18 mouse cellular contexts compared by ENCODE assay signal in the genomic region with DNA sequence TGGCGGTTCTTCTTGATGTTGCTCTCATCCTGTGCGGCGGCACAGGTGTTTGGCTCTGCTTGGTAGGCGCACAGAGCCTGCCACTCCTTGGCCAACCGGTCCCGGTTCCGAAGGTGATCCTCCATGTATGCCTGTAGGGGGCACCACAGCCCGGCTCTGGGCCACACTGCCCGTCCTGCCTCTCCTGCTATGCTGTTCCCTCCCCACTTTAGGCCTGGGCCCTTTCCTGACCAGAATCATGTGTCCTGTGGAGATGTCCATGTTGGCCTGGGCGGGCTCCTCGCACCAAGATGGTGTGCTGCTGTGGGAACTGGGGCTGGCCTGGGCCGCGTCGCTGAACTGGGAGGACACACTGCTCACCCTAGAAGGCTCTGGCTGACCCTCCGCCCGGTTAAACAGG. TPM values are rescaled to one million over a fixed set of nuclear protein-coding genes. Genes with fewer than 3 reads are reported as not detected.
DNase-seq lines count a peak whose midpoint lies in the region; ATAC-seq and TF ChIP-seq lines count a peak whose summit lies in the region.
"Had no signal": no experiment of that assay in that cellular context is flagged by ENCODE, and none has a peak within 500 bp of the region (broad histone marks: within the 10 kb centered on the region; RNA-seq: fewer than 3 reads in every experiment).

No protein-coding gene starts in this region.

- no peak for TF ChIP-seq POLR2A in testis, adult 2 months (IDR thresholded peaks at IDR 0.05; ENCODE audit: control insufficient read depth, low read depth, low read length)
- TF ChIP-seq POLR2A in brain, embryonic 14.5 days (IDR thresholded peaks at IDR 0.05; ENCODE audit: borderline replicate concordance, extremely low read depth, insufficient read depth, insufficient read length, poor library complexity, severe bottlenecking): no peak

- 76% methylated on average over 16 of the region's 16 CpGs for WGBS in hindbrain, postnatal 0 days
- WGBS in hindbrain, embryonic 13.5 days: 73% methylated on average over 16 of the region's 16 CpGs
- WGBS in stomach, postnatal 0 days: 78% methylated on average over 16 of the region's 16 CpGs

- no peak overlapping the region for H3K27ac ChIP-seq in hindbrain, postnatal 0 days
- no peak overlapping the region for H3K27ac ChIP-seq in hindbrain, embryonic 13.5 days
- H3K27ac ChIP-seq in testis, adult 2 months (ENCODE audit: control insufficient read depth, insufficient read depth, low read depth, low read length): no peak overlapping the region
- H3K27ac ChIP-seq in stomach, postnatal 0 days (replicated peaks): no peak overlapping the region

- no peak for ATAC-seq in hindbrain, postnatal 0 days
- no peak for ATAC-seq in hindbrain, embryonic 13.5 days (ENCODE audit: low FRiP score)
- no peak for ATAC-seq in stomach, postnatal 0 days (ENCODE audit: low FRiP score, low TSS enrichment)
- ATAC-seq: activated CD4-positive, CD25-positive, alpha-beta regulatory T cell, adult 4 months; forebrain, embryonic 15.5 days had no signal

- DNase-seq in hindbrain, postnatal 0 days (ENCODE audit: low spot score): no peak
- no peak for DNase-seq in testis, postnatal 14 days (ENCODE audit: low spot score)
- DNase-seq in brain, embryonic 14.5 days (ENCODE audit: low read depth): no peak
- DNase-seq in stomach, postnatal 0 days (ENCODE audit: low spot score): no peak
- DNase-seq in left cerebral cortex, postnatal 4 days: no peak
- DNase-seq: gastrocnemius, postnatal 10 days; midbrain, embryonic 14.5 days had no signal

- peak; percentile 35 for TF ChIP-seq CTCF in hindbrain, postnatal 0 days (IDR thresholded peaks at IDR 0.05; ENCODE audit: low read depth)
- peak; percentile 12; the same call in 1 of the 2 replicates for TF ChIP-seq CTCF in testis, adult 2 months (IDR thresholded peaks at IDR 0.05; ENCODE audit: control insufficient read depth, insufficient read depth, insufficient replicate concordance, low read depth, low read length)
- TF ChIP-seq CTCF in brain, embryonic 14.5 days (IDR thresholded peaks at IDR 0.05; ENCODE audit: borderline replicate concordance, extremely low read depth, insufficient read depth, insufficient read length): 0 out of 2 replicates have a peak, but pooled peaks have one; percentile 2
- TF ChIP-seq CTCF in stomach, postnatal 0 days (IDR thresholded peaks at IDR 0.05; ENCODE audit: low read depth): peak; percentile 28; the same call in 1 of the 2 replicates

- no peaks in the 10 kb centered on the region; the same call in 1 of the 2 replicates for H3K36me3 ChIP-seq in hindbrain, postnatal 0 days (ENCODE audit: insufficient read depth, low read length)
- no peaks in the 10 kb centered on the region for H3K36me3 ChIP-seq in hindbrain, embryonic 13.5 days
- H3K36me3 ChIP-seq in testis, adult 2 months (ENCODE audit: control insufficient read depth, insufficient read depth, low read length): no peaks in the 10 kb centered on the region
- H3K36me3 ChIP-seq in stomach, postnatal 0 days (ENCODE audit: control insufficient read depth, insufficient read depth, low read length): no peaks in the 10 kb centered on the region
- H3K36me3 ChIP-seq: forebrain, embryonic 15.5 days; G1E had no signal

- no peak overlapping the region for H3K4me3 ChIP-seq in hindbrain, postnatal 0 days (ENCODE audit: low read length)
- no peak overlapping the region for H3K4me3 ChIP-seq in hindbrain, embryonic 13.5 days
- H3K4me3 ChIP-seq in testis, adult 2 months (ENCODE audit: control insufficient read depth, low read depth, low read length): peak overlapping the region; percentile 75
- no peak overlapping the region for H3K4me3 ChIP-seq in stomach, postnatal 0 days (ENCODE audit: low read depth, low read length)
- H3K4me3 ChIP-seq: forebrain, embryonic 15.5 days had no signal

- no peak for TF ChIP-seq EP300 in stomach, postnatal 0 days (optimal IDR thresholded peaks at IDR 0.05)

- H3K9ac ChIP-seq in hindbrain, postnatal 0 days (replicated peaks; ENCODE audit: low read length): no peak overlapping the region
- H3K9ac ChIP-seq in hindbrain, embryonic 13.5 days: no peak overlapping the region
- no peak overlapping the region for H3K9ac ChIP-seq in stomach, postnatal 0 days (ENCODE audit: low read length)
- H3K9ac ChIP-seq: forebrain, embryonic 15.5 days had no signal

- no peaks in the 10 kb centered on the region for H3K9me3 ChIP-seq in hindbrain, postnatal 0 days (ENCODE audit: low read length)
- H3K9me3 ChIP-seq in hindbrain, embryonic 13.5 days: no peaks in the 10 kb centered on the region
- H3K9me3 ChIP-seq in stomach, postnatal 0 days (ENCODE audit: control insufficient read depth, low read length): no peaks in the 10 kb centered on the region
- H3K9me3 ChIP-seq: forebrain, embryonic 15.5 days; G1E had no signal

- intact Hi-C loops in left cerebral cortex, postnatal 4 days (cut with DNase I): no loop called here

- H3K27me3 ChIP-seq in hindbrain, postnatal 0 days (ENCODE audit: insufficient read depth, low read length): no peaks in the 10 kb centered on the region
- peaks cover 19% of the 10 kb centered on the region for H3K27me3 ChIP-seq in hindbrain, embryonic 13.5 days
- H3K27me3 ChIP-seq in testis, adult 2 months (ENCODE audit: control insufficient read depth, insufficient read depth, low read length): no peaks in the 10 kb centered on the region
- no peaks in the 10 kb centered on the region for H3K27me3 ChIP-seq in stomach, postnatal 0 days (ENCODE audit: control insufficient read depth, insufficient read depth, low read length)

- no peaks in the 10 kb centered on the region; the same call in 1 of the 2 replicates for H3K4me1 ChIP-seq in hindbrain, postnatal 0 days (ENCODE audit: insufficient read depth, low read length)
- H3K4me1 ChIP-seq in hindbrain, embryonic 13.5 days (replicated peaks): peaks cover 23% of the 10 kb centered on the region
- H3K4me1 ChIP-seq in testis, adult 2 months (ENCODE audit: control insufficient read depth, insufficient read depth, low read length): peaks cover 18% of the 10 kb centered on the region
- peaks cover 4% of the 10 kb centered on the region; the same call in 1 of the 2 replicates for H3K4me1 ChIP-seq in stomach, postnatal 0 days (replicated peaks; ENCODE audit: control insufficient read depth, insufficient read depth)

- no peak overlapping the region for H3K4me2 ChIP-seq in hindbrain, postnatal 0 days (ENCODE audit: low read depth, low read length)
- H3K4me2 ChIP-seq in hindbrain, embryonic 13.5 days: no peak overlapping the region
- no peak overlapping the region for H3K4me2 ChIP-seq in stomach, postnatal 0 days (replicated peaks; ENCODE audit: low read depth)
- H3K4me2 ChIP-seq: forebrain, embryonic 15.5 days had no signal

RNA-seq across cellular contexts. Expression of a gene that starts 11.3 kb away (rescaled TPM):
- total RNA-seq in hindbrain, postnatal 0 days (2014; rRNA removed): 120 and 132 TPM in 2 replicates
- polyA plus RNA-seq in hindbrain, postnatal 0 days (2015; fragmentation: Nextera tagmentation; extraction: Ambion mirVana): 46.0 and 48.3 TPM in 2 replicates
- 15.6 and 17.6 TPM in 2 replicates for polyA plus RNA-seq in hindbrain, embryonic 13.5 days (2015; fragmentation: Nextera tagmentation; extraction: Ambion mirVana)
- 0.41 and 0.49 TPM in 2 replicates for polyA plus RNA-seq in testis, adult 2 months (2012; rRNA removed)
- 33.4 and 53.4 TPM in 2 replicates for polyA plus RNA-seq in brain, embryonic 14.5 days (2012; rRNA removed)
- 2.3 and 2.5 TPM in 2 replicates for polyA plus RNA-seq in stomach, postnatal 0 days (2015; fragmentation: Nextera tagmentation; extraction: Ambion mirVana)
- total RNA-seq in left cerebral cortex, postnatal 4 days (2021): 100 to 1,000 TPM; 101 to 122 TPM

RNA-seq across cellular contexts. Expression of a gene that starts 16.8 kb away (rescaled TPM):
- 33.3 and 48.0 TPM in 2 replicates for total RNA-seq in hindbrain, postnatal 0 days (2014; rRNA removed)
- polyA plus RNA-seq in hindbrain, postnatal 0 days (2015; fragmentation: Nextera tagmentation; extraction: Ambion mirVana): 62.6 and 64.5 TPM in 2 replicates
- polyA plus RNA-seq in hindbrain, embryonic 13.5 days (2015; fragmentation: Nextera tagmentation; extraction: Ambion mirVana): 59.7 and 62.3 TPM in 2 replicates
- 298 and 299 TPM in 2 replicates for polyA plus RNA-seq in testis, adult 2 months (2012; rRNA removed)
- polyA plus RNA-seq in brain, embryonic 14.5 days (2012; rRNA removed): 52.4 and 53.3 TPM in 2 replicates
- 24.2 and 25.8 TPM in 2 replicates for polyA plus RNA-seq in stomach, postnatal 0 days (2015; fragmentation: Nextera tagmentation; extraction: Ambion mirVana)
- total RNA-seq in left cerebral cortex, postnatal 4 days (2021): 10 to 100 TPM; 54.7 to 61.3 TPM

RNA-seq across cellular contexts. Expression of a gene that starts 21.1 kb away (rescaled TPM):
- not detected in 2 replicates for total RNA-seq in hindbrain, postnatal 0 days (2014; rRNA removed)
- polyA plus RNA-seq in hindbrain, postnatal 0 days (2015; fragmentation: Nextera tagmentation; extraction: Ambion mirVana): 0.29 and 0.31 TPM in 2 replicates
- not detected in 2 replicates for polyA plus RNA-seq in hindbrain, embryonic 13.5 days (2015; fragmentation: Nextera tagmentation; extraction: Ambion mirVana)
- polyA plus RNA-seq in testis, adult 2 months (2012; rRNA removed): 10.2 and 12.7 TPM in 2 replicates
- not detected in 2 replicates for polyA plus RNA-seq in brain, embryonic 14.5 days (2012; rRNA removed)
- 0.25 TPM in 1 of 2 replicates, not detected in the other for polyA plus RNA-seq in stomach, postnatal 0 days (2015; fragmentation: Nextera tagmentation; extraction: Ambion mirVana)
- not detected for total RNA-seq in left cerebral cortex, postnatal 4 days (2021)
- total RNA-seq: common myeloid progenitor, adult 5-6 weeks; G1E; gastrocnemius, postnatal 10 days had no signal
- polyA plus RNA-seq: activated CD4-positive, CD25-positive, alpha-beta regulatory T cell, adult 4 months; forebrain, embryonic 15.5 days; G1E; heart, embryonic 14.5 days; hindbrain, embryonic 11.5 days; kidney, embryonic 14.5 days; limb, embryonic 11.5 days; midbrain, embryonic 14.5 days; neural tube, embryonic 14.5 days had no signal

RNA-seq across cellular contexts. Expression of a gene that starts 25.2 kb away (rescaled TPM):
- 257 and 298 TPM in 2 replicates for total RNA-seq in hindbrain, postnatal 0 days (2014; rRNA removed)
- 394 and 396 TPM in 2 replicates for polyA plus RNA-seq in hindbrain, postnatal 0 days (2015; fragmentation: Nextera tagmentation; extraction: Ambion mirVana)
- 131 and 140 TPM in 2 replicates for polyA plus RNA-seq in hindbrain, embryonic 13.5 days (2015; fragmentation: Nextera tagmentation; extraction: Ambion mirVana)
- polyA plus RNA-seq in testis, adult 2 months (2012; rRNA removed): 0.20 TPM in 1 of 2 replicates, not detected in the other
- polyA plus RNA-seq in brain, embryonic 14.5 days (2012; rRNA removed): 78.9 and 87.2 TPM in 2 replicates
- 7.7 and 8.7 TPM in 2 replicates for polyA plus RNA-seq in stomach, postnatal 0 days (2015; fragmentation: Nextera tagmentation; extraction: Ambion mirVana)
- 10 to 100 TPM; 29.3 to 58.0 TPM for total RNA-seq in left cerebral cortex, postnatal 4 days (2021)
- total RNA-seq: common myeloid progenitor, adult 5-6 weeks; G1E; gastrocnemius, postnatal 10 days had no signal
- polyA plus RNA-seq: activated CD4-positive, CD25-positive, alpha-beta regulatory T cell, adult 4 months; G1E; kidney, embryonic 14.5 days; limb, embryonic 11.5 days had no signal

RNA-seq across cellular contexts. Expression of a gene that starts 33.4 kb away (rescaled TPM):
- total RNA-seq in hindbrain, postnatal 0 days (2014; rRNA removed): 180 and 235 TPM in 2 replicates
- polyA plus RNA-seq in hindbrain, postnatal 0 days (2015; fragmentation: Nextera tagmentation; extraction: Ambion mirVana): 155 and 163 TPM in 2 replicates
- 6.5 and 7.1 TPM in 2 replicates for polyA plus RNA-seq in hindbrain, embryonic 13.5 days (2015; fragmentation: Nextera tagmentation; extraction: Ambion mirVana)
- polyA plus RNA-seq in testis, adult 2 months (2012; rRNA removed): 163 and 204 TPM in 2 replicates
- polyA plus RNA-seq in brain, embryonic 14.5 days (2012; rRNA removed): 3.3 and 7.9 TPM in 2 replicates
- 314 and 325 TPM in 2 replicates for polyA plus RNA-seq in stomach, postnatal 0 days (2015; fragmentation: Nextera tagmentation; extraction: Ambion mirVana)
- total RNA-seq in left cerebral cortex, postnatal 4 days (2021): 100 to 1,000 TPM; 101 to 111 TPM
